Mouse (Mus musculus): ENCODE data around the gene Cyb5rl.

GRCm38 (mm10) chr4:107045188-107045587 lies 21.6 kb upstream of the Cyb5rl start:
- TF ChIP-seq POLR2A (IDR thresholded peaks at IDR 0.05; ENCODE audit: borderline replicate concordance, extremely low read depth, low read depth, low read length) = no peak
- no peak for TF ChIP-seq CTCF (IDR thresholded peaks at IDR 0.05; ENCODE audit: insufficient read depth, low read length)

Measured in lung, adult 2 months (tissue).